Mouse (Mus musculus): ENCODE data around the gene P2ry6. TPM values are rescaled to one million over a fixed set of nuclear protein-coding genes. Genes with fewer than 3 reads are reported as not detected.
A peak's percentile ranks its signal among the peaks of the same experiment; 100 is the strongest.

P2ry6 gene
- polyA plus RNA-seq, 1 experiment from 2014 or later, result 2.7 TPM

DNA sequence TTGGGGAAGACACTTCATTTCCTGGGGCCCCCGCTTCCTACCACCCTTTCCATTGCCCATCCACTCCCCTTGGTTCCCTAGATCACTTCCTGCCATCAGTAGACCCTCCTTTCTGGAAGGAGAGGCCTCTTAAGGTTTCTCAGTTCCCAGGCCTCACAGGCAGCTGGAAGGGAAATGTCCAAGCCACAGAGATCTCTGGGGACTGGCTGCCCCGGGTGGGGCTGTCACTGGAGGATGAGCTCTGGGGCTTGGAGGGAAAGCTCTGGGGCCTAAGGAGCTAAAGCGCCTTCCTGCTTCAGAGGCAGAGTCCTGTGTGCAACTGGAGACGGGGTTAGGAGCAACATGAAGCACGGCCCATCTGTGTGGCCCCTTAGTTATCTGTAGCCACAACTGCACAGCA lies 69.8 kb downstream of the P2ry6 start:
- no peaks in the 10 kb centered on the region for H3K9me3 ChIP-seq (ENCODE audit: control insufficient read depth, low read length)
- no peak overlapping the region for H3K4me2 ChIP-seq (ENCODE audit: low read length)
- no peaks in the 10 kb centered on the region for H3K4me1 ChIP-seq (ENCODE audit: control insufficient read depth, insufficient read depth, low read depth, low read length)
- no peak for ATAC-seq
- no peak overlapping the region for H3K9ac ChIP-seq (ENCODE audit: low read depth, low read length)
- no peak overlapping the region for H3K27ac ChIP-seq (ENCODE audit: low read depth, low read length)
- WGBS, result 84% methylated on average over 5 of the region's 5 CpGs
- H3K36me3 ChIP-seq (ENCODE audit: control insufficient read depth, insufficient read depth, low read length), result no peaks in the 10 kb centered on the region
- H3K27me3 ChIP-seq (replicated peaks; ENCODE audit: control insufficient read depth, insufficient read depth, low read length), result no peaks in the 10 kb centered on the region
- no peak overlapping the region for H3K4me3 ChIP-seq (ENCODE audit: low read length)

DNA sequence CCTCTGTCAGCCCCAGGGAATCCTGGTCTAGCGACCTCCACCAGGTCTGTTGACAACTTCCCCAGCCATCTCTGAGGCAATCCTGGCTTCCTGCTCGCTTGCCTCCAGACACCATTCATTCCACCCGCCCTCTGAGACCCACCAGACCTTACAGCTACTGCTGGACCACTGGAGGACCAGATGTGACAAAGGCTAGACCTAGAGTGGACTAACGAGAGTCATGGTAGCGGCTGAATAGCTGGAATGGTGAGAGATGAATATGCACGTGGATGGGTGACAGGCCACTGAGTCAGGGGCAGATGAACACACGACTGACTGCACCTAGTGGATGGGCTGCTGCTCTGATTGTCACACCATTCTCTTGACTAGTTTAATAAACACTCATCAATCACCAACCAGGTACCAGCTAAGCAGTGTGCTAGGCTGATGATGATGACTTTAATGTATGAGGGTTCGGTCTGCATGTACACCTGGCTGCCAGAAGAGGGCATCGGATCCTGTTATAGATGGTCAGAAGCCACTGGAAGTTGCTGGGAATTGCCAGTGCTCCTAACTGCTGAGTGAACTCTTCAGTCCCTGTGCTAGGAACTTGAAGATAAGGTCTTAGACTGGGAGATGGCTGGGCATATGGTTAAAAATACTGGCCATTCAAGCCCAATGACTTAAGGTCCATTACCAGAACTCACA lies 71.9 kb downstream of the P2ry6 start:
- ATAC-seq, result no peak
- 82% methylated on average over 9 of the region's 9 CpGs for WGBS
- Histone ChIP-seq H3K27me3 (replicated peaks; ENCODE audit: control insufficient read depth, insufficient read depth, low read length) (no peaks in the 10 kb centered on the region), H3K9ac (ENCODE audit: low read depth, low read length) (no peak overlapping the region), H3K4me1 (ENCODE audit: control insufficient read depth, insufficient read depth, low read depth, low read length) (no peaks in the 10 kb centered on the region), H3K36me3 (ENCODE audit: control insufficient read depth, insufficient read depth, low read length) (no peaks in the 10 kb centered on the region), H3K4me2 (ENCODE audit: low read length) (no peak overlapping the region), H3K27ac (ENCODE audit: low read depth, low read length) (no peak overlapping the region), H3K4me3 (ENCODE audit: low read length) (no peak overlapping the region), H3K9me3 (ENCODE audit: control insufficient read depth, low read length) (no peaks in the 10 kb centered on the region)

DNA sequence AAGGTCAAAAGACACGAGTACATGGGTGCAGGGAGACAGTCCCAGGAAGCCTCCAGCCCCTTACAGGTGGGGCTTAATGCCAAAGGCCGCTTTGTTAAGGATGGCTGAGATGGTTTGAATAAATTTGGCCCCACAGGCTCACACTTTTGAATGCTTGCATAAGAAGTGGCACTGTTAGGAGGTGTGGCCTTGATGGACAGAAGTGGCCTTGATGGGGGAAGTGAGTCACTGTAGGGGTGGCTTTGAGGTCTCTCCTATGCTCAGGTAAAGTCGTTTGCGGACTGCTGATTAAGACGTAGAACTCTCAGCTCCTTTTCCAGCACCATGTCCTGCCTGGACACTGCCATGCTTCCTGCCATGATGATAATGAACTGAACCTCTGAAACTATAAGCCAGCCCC lies 76.6 kb downstream of the P2ry6 start:
- ATAC-seq, result no peak
- Histone ChIP-seq H3K36me3 (ENCODE audit: control insufficient read depth, insufficient read depth, low read length) (no peaks in the 10 kb centered on the region), H3K4me3 (ENCODE audit: low read length) (no peak overlapping the region), H3K27ac (ENCODE audit: low read depth, low read length) (no peak overlapping the region), H3K9me3 (ENCODE audit: control insufficient read depth, low read length) (no peaks in the 10 kb centered on the region), H3K4me1 (ENCODE audit: control insufficient read depth, insufficient read depth, low read depth, low read length) (peaks cover 18% of the 10 kb centered on the region), H3K27me3 (replicated peaks; ENCODE audit: control insufficient read depth, insufficient read depth, low read length) (no peaks in the 10 kb centered on the region), H3K9ac (ENCODE audit: low read depth, low read length) (no peak overlapping the region), H3K4me2 (ENCODE audit: low read length) (no peak overlapping the region)
- 81% methylated on average over 5 of the region's 5 CpGs for WGBS

DNA sequence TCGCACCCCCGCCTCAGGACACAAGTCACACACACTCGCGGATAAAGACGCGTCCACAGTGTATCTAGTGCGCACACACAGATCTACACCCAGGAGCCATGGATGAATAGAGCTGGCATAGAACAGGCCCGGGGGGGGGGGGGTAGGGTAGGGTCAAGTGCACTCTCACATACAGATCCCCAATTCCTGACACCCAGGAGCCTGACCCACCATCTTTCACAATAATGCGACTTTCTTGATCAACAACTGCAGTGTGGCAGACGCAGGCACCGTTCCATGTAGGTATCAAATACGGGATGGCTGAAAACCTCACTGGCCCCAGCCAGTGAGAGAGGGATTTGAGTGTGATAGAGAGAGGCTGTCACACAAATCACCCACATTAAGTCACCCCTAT lies 79.6 kb downstream of the P2ry6 start:
- H3K9me3 ChIP-seq (ENCODE audit: control insufficient read depth, low read length), result no peaks in the 10 kb centered on the region
- peak overlapping the region; percentile 77; the same call in 1 of the 2 replicates for H3K27ac ChIP-seq (ENCODE audit: low read depth, low read length)
- peaks cover 20% of the 10 kb centered on the region for H3K4me1 ChIP-seq (ENCODE audit: control insufficient read depth, insufficient read depth, low read depth, low read length)
- H3K4me2 ChIP-seq (ENCODE audit: low read length), result peak overlapping the region; percentile 94
- H3K4me3 ChIP-seq (ENCODE audit: low read length), result peak overlapping the region; percentile 63
- peak; percentile 6 for ATAC-seq
- H3K9ac ChIP-seq (ENCODE audit: low read depth, low read length), result peak overlapping the region; percentile 82
- H3K27me3 ChIP-seq (replicated peaks; ENCODE audit: control insufficient read depth, insufficient read depth, low read length), result no peaks in the 10 kb centered on the region
- WGBS, result 5% methylated on average over 10 of the region's 12 CpGs
- H3K36me3 ChIP-seq (ENCODE audit: control insufficient read depth, insufficient read depth, low read length), result no peaks in the 10 kb centered on the region

DNA sequence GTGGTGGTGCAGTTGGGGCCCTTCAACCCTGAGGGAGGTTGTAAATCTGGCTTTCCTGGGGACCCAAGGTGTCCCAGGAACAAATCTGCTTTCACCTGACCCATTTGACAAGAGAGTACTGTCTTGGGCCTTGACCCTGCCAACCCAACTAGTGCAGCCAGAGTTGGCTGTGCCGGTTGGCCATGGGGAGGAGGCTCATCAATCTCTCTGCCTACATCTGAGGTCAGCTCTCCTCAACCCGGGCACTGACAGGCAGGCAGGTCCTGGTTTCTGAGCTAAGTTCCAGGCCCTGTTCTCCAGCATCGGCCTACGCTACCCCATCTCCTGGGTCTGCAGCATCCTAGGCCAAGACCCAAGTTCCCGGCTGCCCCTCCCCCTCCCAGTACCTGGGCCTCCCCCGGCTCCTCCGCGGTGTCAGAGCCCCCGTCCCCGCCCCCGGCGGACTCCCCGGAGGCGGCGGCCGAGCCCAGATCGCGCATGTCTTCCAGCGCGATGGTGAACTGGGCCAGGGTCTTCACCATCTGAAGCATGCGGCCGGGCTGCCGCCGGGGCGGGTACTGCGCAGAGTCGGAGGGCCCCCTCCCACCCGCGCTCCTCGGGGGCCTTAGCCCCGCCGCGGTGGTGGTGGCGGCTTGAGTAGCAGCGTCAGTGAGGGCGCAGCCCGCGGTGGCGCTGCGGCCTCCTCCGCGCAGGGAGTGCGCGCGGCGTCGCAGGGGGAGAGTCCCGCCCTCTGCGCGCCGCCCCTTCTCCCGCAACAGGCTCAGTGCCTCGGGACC lies 80.2 kb downstream of the P2ry6 start:
- H3K27me3 ChIP-seq (replicated peaks; ENCODE audit: control insufficient read depth, insufficient read depth, low read length), result no peaks in the 10 kb centered on the region
- WGBS, result 4% methylated on average over 34 of the region's 53 CpGs
- no peaks in the 10 kb centered on the region for H3K9me3 ChIP-seq (ENCODE audit: control insufficient read depth, low read length)
- ATAC-seq, result peak; percentile 78
- peaks cover 20% of the 10 kb centered on the region for H3K4me1 ChIP-seq (ENCODE audit: control insufficient read depth, insufficient read depth, low read depth, low read length)
- peak overlapping the region; percentile 82 for H3K9ac ChIP-seq (ENCODE audit: low read depth, low read length)
- H3K4me3 ChIP-seq (ENCODE audit: low read length), result peak overlapping the region; percentile 63
- H3K36me3 ChIP-seq (ENCODE audit: control insufficient read depth, insufficient read depth, low read length), result no peaks in the 10 kb centered on the region; the same call in 1 of the 2 replicates
- peak overlapping the region; percentile 94 for H3K4me2 ChIP-seq (ENCODE audit: low read length)
- H3K27ac ChIP-seq (ENCODE audit: low read depth, low read length), result peak overlapping the region; percentile 77

DNA sequence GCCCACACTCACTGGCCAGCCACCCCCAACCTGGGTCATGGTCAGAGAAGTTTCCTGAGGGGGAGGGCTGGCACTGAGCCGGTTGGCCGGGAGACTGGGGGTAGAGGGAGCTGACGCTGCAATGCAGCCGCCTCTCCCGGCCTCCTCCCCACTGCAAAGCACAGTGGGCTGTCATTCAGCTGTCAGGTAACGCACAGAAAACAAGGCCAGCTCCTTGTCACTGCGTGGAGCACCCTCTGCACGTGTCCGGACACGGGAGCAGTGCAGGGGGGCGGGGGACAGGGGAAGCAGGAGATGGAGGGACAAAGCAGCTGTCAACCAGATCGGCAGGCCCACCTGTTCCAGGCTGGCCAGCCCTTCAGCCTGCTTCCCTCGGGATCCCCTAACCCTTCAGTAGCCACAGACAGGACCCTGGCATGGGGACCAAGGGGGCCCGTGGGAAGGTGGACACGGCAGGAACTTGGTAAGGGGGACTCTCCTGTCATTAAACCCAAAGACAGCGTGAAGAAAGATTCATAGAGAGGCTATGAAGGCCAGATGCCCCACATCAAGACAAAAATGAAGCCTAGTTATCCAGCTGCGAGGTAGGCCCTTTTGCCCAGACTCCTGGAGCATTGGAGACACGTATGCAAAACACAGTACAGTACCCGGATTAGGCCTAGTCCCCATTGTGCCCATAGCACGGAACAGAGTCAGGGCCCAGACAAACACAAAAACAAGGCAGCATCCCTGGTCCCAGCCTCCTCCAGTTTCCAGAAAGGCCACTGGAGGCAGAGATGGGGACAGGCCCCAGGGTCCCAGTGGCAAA lies 81.0 kb downstream of the P2ry6 start:
- Histone ChIP-seq H3K36me3 (ENCODE audit: control insufficient read depth, insufficient read depth, low read length) (no peaks in the 10 kb centered on the region; the same call in 1 of the 2 replicates), H3K4me1 (ENCODE audit: control insufficient read depth, insufficient read depth, low read depth, low read length) (peaks cover 20% of the 10 kb centered on the region), H3K4me2 (ENCODE audit: low read length) (peak overlapping the region; percentile 94), H3K27me3 (replicated peaks; ENCODE audit: control insufficient read depth, insufficient read depth, low read length) (no peaks in the 10 kb centered on the region), H3K9me3 (ENCODE audit: control insufficient read depth, low read length) (no peaks in the 10 kb centered on the region), H3K4me3 (ENCODE audit: low read length) (peak overlapping the region; percentile 63), H3K27ac (ENCODE audit: low read depth, low read length) (peak overlapping the region; percentile 77), H3K9ac (ENCODE audit: low read depth, low read length) (peak overlapping the region; percentile 82)
- peak; percentile 25 for ATAC-seq
- 30% methylated on average over 20 of the region's 20 CpGs for WGBS

Other genes starting within 250 kb of the P2ry6 start
- gene Relt, start 111.2 kb downstream of the P2ry6 start, polyA plus RNA-seq (2015; fragmentation: Nextera tagmentation; extraction: Ambion mirVana), result 5.1 and 5.3 TPM in 2 replicates
- gene Arhgef17, start 42.5 kb downstream of the P2ry6 start, polyA plus RNA-seq (2015; fragmentation: Nextera tagmentation; extraction: Ambion mirVana), result 13.6 and 18.2 TPM in 2 replicates
- gene P2ry2, start 38.2 kb upstream of the P2ry6 start, polyA plus RNA-seq (2015; fragmentation: Nextera tagmentation; extraction: Ambion mirVana), result 0.32 and 0.64 TPM in 2 replicates
- gene Fchsd2, start 118.2 kb upstream of the P2ry6 start, polyA plus RNA-seq (2015; fragmentation: Nextera tagmentation; extraction: Ambion mirVana), result 36.5 and 41.1 TPM in 2 replicates